Mouse (Mus musculus) c-Kit-positive CD71-positive TER-119-negative erythroid progenitor cells, embryonic 14.5 days (primary cell): Measurements from ENCODE around the gene Evc.
A peak's percentile ranks its signal among the peaks of the same experiment; 100 is the strongest.

ENCODE experiments used
- DNase-seq: peaks from one replicate; pipeline ENCODE4 v3.0.0-alpha.2; 2013; ENCODE audit warnings: low read depth

Evc gene

GRCm38 (mm10) chr5:37241224-37241623 lies 95.5 kb downstream of the Evc start:
- no peak for DNase-seq

DNA sequence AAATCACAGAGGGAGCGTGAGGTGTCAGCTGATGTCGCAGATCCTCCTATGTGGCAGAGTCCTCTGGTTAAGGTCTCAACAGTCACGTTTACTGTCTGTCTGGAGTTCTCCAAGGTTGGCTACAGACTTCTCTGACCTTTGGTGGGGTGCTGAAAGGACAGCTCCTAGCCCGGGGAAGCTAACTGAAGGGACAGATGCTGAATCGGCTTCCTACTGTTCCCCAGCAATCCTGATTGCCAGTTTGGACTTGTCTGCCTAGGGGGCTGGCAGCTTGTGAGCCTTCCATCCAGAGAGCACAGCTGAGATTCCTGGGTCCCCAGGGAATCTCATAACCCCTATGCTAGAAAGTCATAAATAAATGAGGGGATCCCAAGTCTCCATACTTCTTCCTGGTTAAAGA lies 96.1 kb downstream of the Evc start:
- peak; percentile 8 for DNase-seq
